Mouse (Mus musculus): ENCODE measurements around the gene Ica1l.

GRCm38 (mm10) chr1:60056310-60056709, 13.3 kb upstream of the Ica1l start:
- no peak for TF ChIP-seq CTCF (IDR thresholded peaks at IDR 0.05; ENCODE audit: borderline replicate concordance, insufficient read depth, low read depth, low read length)
- TF ChIP-seq POLR2A (IDR thresholded peaks at IDR 0.05; ENCODE audit: borderline replicate concordance, insufficient read depth, low read length): no peak
